Mouse (Mus musculus) cortical plate, adult 2 months (tissue): Measurements from ENCODE around the gene Ezh2.
"Not testable (repeated sequence)": the region's sequence is repeated elsewhere in the genome, so short reads cannot be mapped to it uniquely, and the experiment has no call there.

Experiments
- CTCF ChIP-seq: fragments of 200-500 bp; IDR thresholded peaks from 2 replicates; pipeline ENCODE4 v1.5.1; 2011; ENCODE audit warnings: mild to moderate bottlenecking, control low read depth, low read length; ENCODE audit not compliant: insufficient read depth; ENCODE audit errors: extremely low read depth
- POLR2A ChIP-seq: fragments of 200-500 bp; IDR thresholded peaks from 2 replicates; pipeline ENCODE4 v1.6.1; 2011; ENCODE audit warnings: mild to moderate bottlenecking, low read length, control low read depth; ENCODE audit not compliant: insufficient read depth; ENCODE audit errors: extremely low read depth

GRCm38 (mm10) chr6:47630061-47630460 is 34.9 kb upstream of the Ezh2 start:
- TF ChIP-seq CTCF, POLR2A: not testable (repeated sequence)
